15 mouse cellular contexts compared by ENCODE assay signal in genomic region chr19:42292106-42292505, GRCm38 (mm10). TPM values are rescaled to one million over a fixed set of nuclear protein-coding genes. Genes with fewer than 3 reads are reported as not detected.
A peak's percentile ranks its signal among the peaks of the same experiment; 100 is the strongest.
DNase-seq lines count a peak whose midpoint lies in the region; ATAC-seq and TF ChIP-seq lines count a peak whose summit lies in the region.
"Had no signal": no experiment of that assay in that cellular context is flagged by ENCODE, and none has a peak within 500 bp of the region (broad histone marks: within the 10 kb centered on the region; RNA-seq: fewer than 3 reads in every experiment).

No protein-coding gene starts in this region.

- 44% methylated on average over 8 of the region's 8 CpGs for WGBS in midbrain, embryonic 11.5 days
- WGBS in midbrain, postnatal 0 days, result 24% methylated on average over 8 of the region's 8 CpGs
- whole genome bisulfite sequencing in forebrain, embryonic 10.5 days, result 40% methylated on average over 8 of the region's 8 CpGs
- 22% methylated on average over 8 of the region's 8 CpGs for WGBS in hindbrain, embryonic 12.5 days
- WGBS in midbrain, embryonic 16.5 days, result 16% methylated on average over 8 of the region's 8 CpGs

- DNase-seq in midbrain, embryonic 11.5 days (ENCODE audit: low spot score, missing footprints), result peak; percentile 91
- no peak for DNase-seq in midbrain, postnatal 0 days (ENCODE audit: low spot score)
- DNase-seq in forebrain, embryonic 10.5 days (ENCODE audit: extremely low spot score, low spot score), result no peak
- no peak for DNase-seq in heart, postnatal 14 days
- no peak for DNase-seq in gastrocnemius, postnatal 14 days
- no peak for DNase-seq in kidney, postnatal 10 days
- DNase-seq: cerebellum, adult 11-12 months; heart, postnatal 36 days; kidney, adult 11 months; kidney, postnatal 4 days; liver, embryonic 13.5 days; lung, postnatal 10 days had no signal

- ATAC-seq in midbrain, embryonic 11.5 days (ENCODE audit: low FRiP score), result peak; percentile 58
- no peak for ATAC-seq in midbrain, postnatal 0 days (ENCODE audit: low FRiP score)
- ATAC-seq in hindbrain, embryonic 12.5 days (ENCODE audit: low FRiP score), result peak; percentile 67; the same call in 1 of the 2 replicates
- ATAC-seq in midbrain, embryonic 16.5 days, result peak; percentile 40; the same call in 1 of the 2 replicates

- TF ChIP-seq CTCF in midbrain, postnatal 0 days (IDR thresholded peaks at IDR 0.05), result no peak

- no peak overlapping the region for H3K4me2 ChIP-seq in midbrain, embryonic 11.5 days
- H3K4me2 ChIP-seq in midbrain, postnatal 0 days (ENCODE audit: low read depth, low read length, poor library complexity, severe bottlenecking), result no peak overlapping the region
- H3K4me2 ChIP-seq in hindbrain, embryonic 12.5 days (replicated peaks), result 0 out of 2 replicates have a peak overlapping the region, but pooled peaks have one; percentile 6
- H3K4me2 ChIP-seq in midbrain, embryonic 16.5 days (ENCODE audit: low read length), result no peak overlapping the region
- H3K4me2 ChIP-seq: liver, embryonic 13.5 days had no signal

- no peak overlapping the region for H3K4me3 ChIP-seq in midbrain, embryonic 11.5 days (ENCODE audit: low read depth, low read length)
- no peak overlapping the region for H3K4me3 ChIP-seq in midbrain, postnatal 0 days (ENCODE audit: low read depth, low read length)
- no peak overlapping the region for H3K4me3 ChIP-seq in forebrain, embryonic 10.5 days
- H3K4me3 ChIP-seq in hindbrain, embryonic 12.5 days, result no peak overlapping the region
- no peak overlapping the region for H3K4me3 ChIP-seq in midbrain, embryonic 16.5 days (ENCODE audit: low read depth, low read length)
- H3K4me3 ChIP-seq: erythroblast, embryonic 14.5 days; liver, embryonic 13.5 days had no signal

- H3K36me3 ChIP-seq in midbrain, embryonic 11.5 days (ENCODE audit: control insufficient read depth, insufficient read depth, low read length), result no peaks in the 10 kb centered on the region
- no peaks in the 10 kb centered on the region for H3K36me3 ChIP-seq in midbrain, postnatal 0 days (ENCODE audit: insufficient read depth, low read length)
- no peaks in the 10 kb centered on the region for H3K36me3 ChIP-seq in forebrain, embryonic 10.5 days (replicated peaks)
- H3K36me3 ChIP-seq in hindbrain, embryonic 12.5 days, result no peaks in the 10 kb centered on the region
- H3K36me3 ChIP-seq in midbrain, embryonic 16.5 days (ENCODE audit: control insufficient read depth, insufficient read depth, low read length), result no peaks in the 10 kb centered on the region
- H3K36me3 ChIP-seq: liver, embryonic 13.5 days had no signal

- intact Hi-C loops in heart, postnatal 14 days (cut with DNase I), result no loop called here
- intact Hi-C loops in gastrocnemius, postnatal 14 days (cut with DNase I; ENCODE audit: low total_unique reads), result no loop called here

- no peak overlapping the region for H3K9ac ChIP-seq in midbrain, embryonic 11.5 days (ENCODE audit: low read length)
- no peak overlapping the region for H3K9ac ChIP-seq in midbrain, postnatal 0 days (replicated peaks; ENCODE audit: low read length, poor library complexity, severe bottlenecking)
- H3K9ac ChIP-seq in hindbrain, embryonic 12.5 days, result peak overlapping the region; percentile 10; the same call in 1 of the 2 replicates
- no peak overlapping the region for H3K9ac ChIP-seq in midbrain, embryonic 16.5 days (ENCODE audit: low read depth, low read length)
- H3K9ac ChIP-seq: liver, embryonic 13.5 days had no signal

- peaks cover 18% of the 10 kb centered on the region for H3K4me1 ChIP-seq in midbrain, embryonic 11.5 days (ENCODE audit: control insufficient read depth, insufficient read depth, low read length)
- H3K4me1 ChIP-seq in midbrain, postnatal 0 days (ENCODE audit: insufficient read depth, low read length), result no peaks in the 10 kb centered on the region
- H3K4me1 ChIP-seq in forebrain, embryonic 10.5 days, result peaks cover 34% of the 10 kb centered on the region
- H3K4me1 ChIP-seq in hindbrain, embryonic 12.5 days, result peaks cover 30% of the 10 kb centered on the region
- peaks cover 10% of the 10 kb centered on the region; the same call in 1 of the 2 replicates for H3K4me1 ChIP-seq in midbrain, embryonic 16.5 days (ENCODE audit: control insufficient read depth, insufficient read depth, low read length)
- H3K4me1 ChIP-seq: liver, embryonic 13.5 days had no signal

- no peaks in the 10 kb centered on the region for H3K9me3 ChIP-seq in midbrain, embryonic 11.5 days (ENCODE audit: control insufficient read depth, low read length)
- H3K9me3 ChIP-seq in midbrain, postnatal 0 days (ENCODE audit: low read length), result no peaks in the 10 kb centered on the region
- H3K9me3 ChIP-seq in forebrain, embryonic 10.5 days, result no peaks in the 10 kb centered on the region
- no peaks in the 10 kb centered on the region for H3K9me3 ChIP-seq in hindbrain, embryonic 12.5 days (replicated peaks)
- no peaks in the 10 kb centered on the region for H3K9me3 ChIP-seq in midbrain, embryonic 16.5 days (replicated peaks; ENCODE audit: control insufficient read depth, low read length, poor library complexity, severe bottlenecking)
- H3K9me3 ChIP-seq: liver, embryonic 13.5 days had no signal

- H3K27me3 ChIP-seq in midbrain, embryonic 11.5 days (ENCODE audit: control insufficient read depth, insufficient read depth, low read length), result no peaks in the 10 kb centered on the region
- no peaks in the 10 kb centered on the region for H3K27me3 ChIP-seq in midbrain, postnatal 0 days (ENCODE audit: insufficient read depth, low read length)
- peaks cover 15% of the 10 kb centered on the region for H3K27me3 ChIP-seq in forebrain, embryonic 10.5 days (ENCODE audit: poor library complexity, severe bottlenecking)
- no peaks in the 10 kb centered on the region; the same call in 1 of the 2 replicates for H3K27me3 ChIP-seq in hindbrain, embryonic 12.5 days
- H3K27me3 ChIP-seq in midbrain, embryonic 16.5 days (ENCODE audit: control insufficient read depth, insufficient read depth, low read depth, low read length), result no peaks in the 10 kb centered on the region
- H3K27me3 ChIP-seq: liver, embryonic 13.5 days had no signal

- H3K27ac ChIP-seq in midbrain, embryonic 11.5 days (ENCODE audit: low read depth, low read length), result no peak overlapping the region
- no peak overlapping the region for H3K27ac ChIP-seq in midbrain, postnatal 0 days (ENCODE audit: low read depth, low read length)
- peak overlapping the region; percentile 77 for H3K27ac ChIP-seq in forebrain, embryonic 10.5 days
- H3K27ac ChIP-seq in hindbrain, embryonic 12.5 days, result peak overlapping the region; percentile 46; the same call in 1 of the 2 replicates
- H3K27ac ChIP-seq in midbrain, embryonic 16.5 days (ENCODE audit: low read length), result no peak overlapping the region
- H3K27ac ChIP-seq: liver, embryonic 13.5 days had no signal

RNA-seq across cellular contexts. Expression of gene Golga7b, which starts 44.7 kb away (rescaled TPM):
- 2.3 and 2.8 TPM in 2 replicates for polyA plus RNA-seq in midbrain, embryonic 11.5 days (2014; fragmentation: Nextera tagmentation; extraction: Ambion mirVana)
- total RNA-seq in midbrain, postnatal 0 days (2014; rRNA removed), result 92.0 and 92.8 TPM in 2 replicates
- 68.9 and 70.3 TPM in 2 replicates for polyA plus RNA-seq in midbrain, postnatal 0 days (2015; fragmentation: Nextera tagmentation; extraction: Ambion mirVana)
- 0.59 and 1.0 TPM in 2 replicates for polyA plus RNA-seq in forebrain, embryonic 10.5 days (2016; fragmentation: Nextera tagmentation; extraction: Ambion mirVana)
- polyA plus RNA-seq in hindbrain, embryonic 12.5 days (2016; fragmentation: Nextera tagmentation; extraction: Ambion mirVana), result 11.5 and 11.6 TPM in 2 replicates
- polyA plus RNA-seq in midbrain, embryonic 16.5 days (2015; fragmentation: Nextera tagmentation; extraction: Ambion mirVana), result 61.4 and 72.2 TPM in 2 replicates
- total RNA-seq in heart, postnatal 14 days (2021), result under 1 TPM; 0.49 to 0.50 TPM
- 1 to 10 TPM; 3.1 to 4.8 TPM for total RNA-seq in gastrocnemius, postnatal 14 days (2021)
- polyA plus RNA-seq: erythroblast, embryonic 14.5 days had no signal

Comparison
In these comparisons a context has a peak if more than half of its experiments do, and no peak if none do; other contexts are left out.
1. H3K27ac ChIP-seq: peak in forebrain, embryonic 10.5 days (single experiment) and hindbrain, embryonic 12.5 days (single experiment); none in midbrain, embryonic 11.5 days (single experiment), midbrain, postnatal 0 days (single experiment) and midbrain, embryonic 16.5 days (single experiment).